Mouse (Mus musculus): ENCODE data around the gene Habp4. TPM values are rescaled to one million over a fixed set of nuclear protein-coding genes. Genes with fewer than 3 reads are reported as not detected.

Gene Habp4
- total and polyA plus RNA-seq, 2 experiments from 2014 or later, result 47.1 to 65.6 TPM

DNA sequence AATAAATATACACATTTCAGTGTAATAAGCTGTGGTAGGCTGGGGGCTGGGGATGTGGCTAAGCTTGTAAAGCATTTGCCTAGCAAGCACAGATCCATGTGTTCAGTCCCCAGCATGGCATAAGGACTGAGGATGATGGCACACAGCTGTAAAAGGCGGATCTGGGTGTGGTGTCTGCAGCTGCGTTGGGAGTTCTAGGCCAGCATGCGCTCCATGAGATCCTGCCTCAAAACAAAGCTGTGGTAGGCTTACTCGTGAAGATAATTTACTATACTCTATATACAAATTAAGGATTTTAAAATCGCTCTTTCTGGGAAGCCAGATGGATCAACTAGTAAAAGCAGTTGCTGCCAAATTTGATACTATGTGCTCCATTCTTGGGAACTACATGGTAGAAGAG, 53.3 kb downstream of the Habp4 start:
- WGBS, result 96% methylated on average over 5 of the region's 5 CpGs
- Histone ChIP-seq H3K9me3 (ENCODE audit: low read length) (no peaks in the 10 kb centered on the region), H3K4me2 (ENCODE audit: low read depth, low read length) (no peak overlapping the region), H3K4me1 (ENCODE audit: insufficient read depth, low read length) (no peaks in the 10 kb centered on the region), H3K4me3 (ENCODE audit: low read length) (no peak overlapping the region), H3K27ac (no peak overlapping the region), H3K9ac (replicated peaks; ENCODE audit: low read length) (no peak overlapping the region), H3K27me3 (ENCODE audit: insufficient read depth, low read length) (no peaks in the 10 kb centered on the region), H3K36me3 (ENCODE audit: insufficient read depth, low read length) (no peaks in the 10 kb centered on the region)
- ATAC-seq (no peak), DNase-seq (ENCODE audit: low spot score) (no peak)
- no peak for TF ChIP-seq CTCF (IDR thresholded peaks at IDR 0.05; ENCODE audit: low read depth)

DNA sequence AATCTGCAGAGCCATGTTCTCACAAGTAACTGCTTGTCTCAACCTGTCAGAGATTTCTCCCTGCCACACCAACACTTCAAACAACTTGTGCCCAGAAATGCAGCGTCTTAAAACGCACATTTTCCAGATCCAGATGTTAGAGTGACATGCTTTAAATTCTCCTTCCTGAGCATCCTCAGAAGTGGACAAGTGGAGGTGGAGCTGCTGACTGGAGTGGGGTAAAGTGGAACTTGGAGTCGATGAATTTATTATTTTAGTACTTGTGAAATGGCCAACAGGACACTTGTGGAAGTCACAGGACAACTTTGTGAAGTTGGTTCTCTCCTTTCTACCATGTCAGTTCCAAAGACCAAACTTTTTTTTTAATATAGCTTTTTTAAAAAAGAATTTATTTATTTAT, 64.1 kb downstream of the Habp4 start:
- no peaks in the 10 kb centered on the region for H3K27me3 ChIP-seq (ENCODE audit: insufficient read depth, low read length)
- no peak for ATAC-seq
- H3K4me2 ChIP-seq (ENCODE audit: low read depth, low read length), result no peak overlapping the region
- no peak overlapping the region for H3K9ac ChIP-seq (replicated peaks; ENCODE audit: low read length)
- TF ChIP-seq CTCF (IDR thresholded peaks at IDR 0.05; ENCODE audit: low read depth), result no peak
- no peak overlapping the region for H3K27ac ChIP-seq
- H3K36me3 ChIP-seq (ENCODE audit: insufficient read depth, low read length), result no peaks in the 10 kb centered on the region
- H3K4me3 ChIP-seq (ENCODE audit: low read length), result no peak overlapping the region
- no peaks in the 10 kb centered on the region for H3K9me3 ChIP-seq (ENCODE audit: low read length)
- H3K4me1 ChIP-seq (ENCODE audit: insufficient read depth, low read length), result no peaks in the 10 kb centered on the region
- no peak for DNase-seq (ENCODE audit: low spot score)
- WGBS, result 93% methylated on average over 3 of the region's 3 CpGs

DNA sequence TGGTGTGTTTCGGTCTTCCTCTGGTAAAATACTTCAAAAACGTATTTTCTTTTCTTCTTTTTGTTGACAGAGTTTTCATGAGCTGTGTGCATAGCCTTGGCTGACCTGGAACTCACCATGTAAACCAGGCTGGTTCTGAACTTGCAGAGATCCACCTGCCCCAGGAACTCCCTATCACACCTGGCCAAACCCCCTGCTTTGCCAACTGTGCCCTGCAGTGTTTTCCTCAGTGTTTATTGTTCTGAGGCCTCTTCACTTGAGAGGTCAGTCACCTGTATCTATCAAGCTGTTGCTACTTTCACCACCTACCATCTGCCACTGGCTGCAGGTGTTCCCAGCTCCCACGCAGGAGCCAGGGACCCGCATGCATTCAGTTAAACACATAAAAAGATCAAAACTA, 65.1 kb downstream of the Habp4 start:
- Histone ChIP-seq H3K9me3 (ENCODE audit: low read length) (no peaks in the 10 kb centered on the region), H3K36me3 (ENCODE audit: insufficient read depth, low read length) (no peaks in the 10 kb centered on the region), H3K27ac (no peak overlapping the region), H3K27me3 (ENCODE audit: insufficient read depth, low read length) (no peaks in the 10 kb centered on the region), H3K9ac (replicated peaks; ENCODE audit: low read length) (no peak overlapping the region), H3K4me1 (ENCODE audit: insufficient read depth, low read length) (no peaks in the 10 kb centered on the region), H3K4me3 (ENCODE audit: low read length) (no peak overlapping the region), H3K4me2 (ENCODE audit: low read depth, low read length) (no peak overlapping the region)
- ATAC-seq, result no peak
- no peak for TF ChIP-seq CTCF (IDR thresholded peaks at IDR 0.05; ENCODE audit: low read depth)
- DNase-seq (ENCODE audit: low spot score), result no peak
- 87% methylated on average over 4 of the region's 4 CpGs for WGBS

DNA sequence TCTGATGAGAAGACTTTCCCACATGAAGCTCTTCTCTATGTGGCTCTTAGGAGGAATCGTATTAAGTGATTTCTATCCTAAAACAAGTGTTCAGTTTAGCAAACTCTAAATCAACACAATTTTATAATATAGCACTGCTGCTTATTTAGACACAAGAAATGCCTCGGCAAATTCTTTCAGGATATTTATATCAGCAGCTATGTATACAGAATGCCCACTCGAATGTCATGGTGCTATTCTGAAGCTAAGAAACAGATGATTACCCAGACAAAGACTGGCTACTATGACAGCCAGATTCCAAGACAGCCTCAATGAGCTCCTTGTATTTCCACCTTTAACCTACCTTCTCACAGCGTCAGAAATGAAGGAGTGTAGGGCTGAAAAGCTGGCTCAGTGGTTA, 71.5 kb downstream of the Habp4 start:
- H3K9me3 ChIP-seq (ENCODE audit: low read length), result no peaks in the 10 kb centered on the region
- H3K27me3 ChIP-seq (ENCODE audit: insufficient read depth, low read length), result no peaks in the 10 kb centered on the region
- no peak for TF ChIP-seq CTCF (IDR thresholded peaks at IDR 0.05; ENCODE audit: low read depth)
- H3K4me1 ChIP-seq (ENCODE audit: insufficient read depth, low read length), result no peaks in the 10 kb centered on the region
- no peak for DNase-seq (ENCODE audit: low spot score)
- WGBS, result 79% methylated on average over 4 of the region's 4 CpGs
- no peak overlapping the region for H3K4me3 ChIP-seq (ENCODE audit: low read length)
- ATAC-seq, result no peak
- no peaks in the 10 kb centered on the region for H3K36me3 ChIP-seq (ENCODE audit: insufficient read depth, low read length)
- H3K9ac ChIP-seq (replicated peaks; ENCODE audit: low read length), result no peak overlapping the region
- no peak overlapping the region for H3K27ac ChIP-seq
- H3K4me2 ChIP-seq (ENCODE audit: low read depth, low read length), result no peak overlapping the region

DNA sequence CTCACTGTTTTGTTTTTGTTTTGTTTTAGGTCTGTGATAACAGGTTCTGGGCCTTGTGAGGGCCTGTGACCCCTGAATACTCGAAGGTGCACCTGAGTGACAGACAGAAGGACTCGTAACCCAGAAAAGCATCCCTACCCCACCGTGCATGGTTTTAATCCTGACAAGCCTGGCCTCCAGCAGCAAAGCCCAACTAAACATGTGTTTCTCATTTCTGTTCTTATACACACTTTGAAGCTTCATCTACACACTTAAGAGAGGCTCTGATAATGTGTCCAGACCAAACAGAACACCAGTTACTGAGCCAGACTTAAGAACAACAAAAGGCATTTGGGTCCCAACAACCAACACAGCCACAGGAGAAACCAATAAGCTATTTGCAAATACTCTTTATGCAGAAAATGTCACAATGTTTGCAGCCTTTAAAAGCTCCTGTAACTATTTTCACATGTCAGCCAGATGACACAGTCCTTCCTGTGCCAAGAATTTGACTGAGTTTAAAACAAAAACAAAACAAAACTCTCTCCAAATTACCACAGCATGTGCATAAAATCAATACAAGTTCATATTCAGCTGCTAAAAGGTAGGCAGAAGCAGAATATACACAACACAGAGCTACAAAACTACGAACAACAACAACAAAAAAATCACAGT, 73.6 kb downstream of the Habp4 start:
- DNase-seq (ENCODE audit: low spot score) (no peak), ATAC-seq (no peak)
- Histone ChIP-seq H3K4me1 (ENCODE audit: insufficient read depth, low read length) (no peaks in the 10 kb centered on the region), H3K4me2 (ENCODE audit: low read depth, low read length) (no peak overlapping the region), H3K27me3 (ENCODE audit: insufficient read depth, low read length) (no peaks in the 10 kb centered on the region), H3K36me3 (ENCODE audit: insufficient read depth, low read length) (no peaks in the 10 kb centered on the region), H3K27ac (no peak overlapping the region), H3K9ac (replicated peaks; ENCODE audit: low read length) (no peak overlapping the region), H3K9me3 (ENCODE audit: low read length) (no peaks in the 10 kb centered on the region), H3K4me3 (ENCODE audit: low read length) (no peak overlapping the region)
- no peak for TF ChIP-seq CTCF (IDR thresholded peaks at IDR 0.05; ENCODE audit: low read depth)
- 83% methylated on average over 4 of the region's 4 CpGs for WGBS

DNA sequence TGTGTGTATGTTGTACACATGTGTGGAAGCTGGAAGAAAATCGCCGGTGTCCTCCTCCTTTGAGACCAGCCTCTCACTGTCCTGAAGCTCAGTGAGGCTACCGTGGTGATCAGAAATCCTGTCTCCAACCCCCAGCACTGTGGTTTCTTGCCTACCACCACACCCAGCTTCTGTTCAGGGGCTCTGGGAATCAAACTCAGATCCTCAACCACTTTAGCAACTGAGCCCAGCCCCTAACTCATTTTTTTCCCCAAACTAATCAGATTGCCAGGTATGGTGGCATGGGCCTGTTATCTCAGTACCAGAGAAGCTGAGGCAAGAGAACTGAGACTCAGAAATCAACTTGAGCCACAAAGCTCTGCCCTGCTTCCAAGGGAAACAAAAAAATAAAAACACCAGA, 74.2 kb downstream of the Habp4 start:
- no peaks in the 10 kb centered on the region for H3K27me3 ChIP-seq (ENCODE audit: insufficient read depth, low read length)
- no peak overlapping the region for H3K4me2 ChIP-seq (ENCODE audit: low read depth, low read length)
- ATAC-seq, result no peak
- no peaks in the 10 kb centered on the region for H3K9me3 ChIP-seq (ENCODE audit: low read length)
- no peak overlapping the region for H3K4me3 ChIP-seq (ENCODE audit: low read length)
- no peaks in the 10 kb centered on the region for H3K4me1 ChIP-seq (ENCODE audit: insufficient read depth, low read length)
- no peaks in the 10 kb centered on the region for H3K36me3 ChIP-seq (ENCODE audit: insufficient read depth, low read length)
- no peak for TF ChIP-seq CTCF (IDR thresholded peaks at IDR 0.05; ENCODE audit: low read depth)
- H3K27ac ChIP-seq, result no peak overlapping the region
- DNase-seq (ENCODE audit: low spot score), result no peak
- H3K9ac ChIP-seq (replicated peaks; ENCODE audit: low read length), result no peak overlapping the region
- WGBS, result 71% methylated on average over 3 of the region's 3 CpGs

Other genes starting within 250 kb of the Habp4 start
- gene Hsd17b3, start 72.6 kb upstream of the Habp4 start, total RNA-seq (2014; rRNA removed), result not detected in 2 replicates
- not detected in 2 replicates for gene Hsd17b3, start 72.6 kb upstream of the Habp4 start, polyA plus RNA-seq (2015; fragmentation: Nextera tagmentation; extraction: Ambion mirVana)
- 0.83 and 0.89 TPM in 2 replicates for gene Slc35d2, start 32.5 kb upstream of the Habp4 start, total RNA-seq (2014; rRNA removed)
- 1.5 and 3.4 TPM in 2 replicates for gene Slc35d2, start 32.5 kb upstream of the Habp4 start, polyA plus RNA-seq (2015; fragmentation: Nextera tagmentation; extraction: Ambion mirVana)
- 15.3 and 17.0 TPM in 2 replicates for gene Zfp367, start 8.6 kb upstream of the Habp4 start, total RNA-seq (2014; rRNA removed)
- gene Zfp367, start 8.6 kb upstream of the Habp4 start, polyA plus RNA-seq (2015; fragmentation: Nextera tagmentation; extraction: Ambion mirVana), result 6.7 and 6.9 TPM in 2 replicates
- 2.2 and 5.5 TPM in 2 replicates for gene Cdc14b, start 113.5 kb downstream of the Habp4 start, total RNA-seq (2014; rRNA removed)
- 2.3 and 2.7 TPM in 2 replicates for gene Cdc14b, start 113.5 kb downstream of the Habp4 start, polyA plus RNA-seq (2015; fragmentation: Nextera tagmentation; extraction: Ambion mirVana)
- 10.5 and 13.5 TPM in 2 replicates for gene Aaed1, start 150.9 kb downstream of the Habp4 start, total RNA-seq (2014; rRNA removed)
- 16.0 and 18.6 TPM in 2 replicates for gene Aaed1, start 150.9 kb downstream of the Habp4 start, polyA plus RNA-seq (2015; fragmentation: Nextera tagmentation; extraction: Ambion mirVana)
- 103 and 116 TPM in 2 replicates for gene Ctsl, start 209.1 kb downstream of the Habp4 start, total RNA-seq (2014; rRNA removed)
- gene Ctsl, start 209.1 kb downstream of the Habp4 start, polyA plus RNA-seq (2015; fragmentation: Nextera tagmentation; extraction: Ambion mirVana), result 203 and 219 TPM in 2 replicates

Data from hindbrain, postnatal 0 days (tissue).